Mouse (Mus musculus) hindbrain, postnatal 0 days (tissue): Measurements from ENCODE around the gene Ncl. TPM values are rescaled to one million over a fixed set of nuclear protein-coding genes. Genes with fewer than 3 reads are reported as not detected.
"Not testable (repeated sequence)": the region's sequence is repeated elsewhere in the genome, so short reads cannot be mapped to it uniquely, and the experiment has no call there.

Experiments
- ATAC-seq: fragments of 200-750 bp; cut with Nextera tagmentation; 2 replicates; pipeline ENCODE4 v1.8.0; 2017; ENCODE audit warnings: mild to moderate bottlenecking, moderate TSS enrichment, moderate library complexity
- DNase-seq: peaks from one replicate; pipeline ENCODE4 v3.0.0-alpha.2; 2015; ENCODE audit warnings: low spot score
- H3K27ac ChIP-seq: fragments of 300-500 bp; sonication (generic); 2 replicates; pipeline ENCODE4 v1.5.1; 2014; ENCODE audit warnings: mild to moderate bottlenecking
- H3K27me3 ChIP-seq: fragments of 300-500 bp; sonication (generic); 2 replicates; pipeline ENCODE4 v1.6.1; 2014; ENCODE audit warnings: low read length, mixed read lengths; ENCODE audit not compliant: insufficient read depth
- H3K36me3 ChIP-seq: fragments of 300-500 bp; sonication (generic); 2 replicates; pipeline ENCODE4 v1.6.1; 2014; ENCODE audit warnings: low read length, mixed read lengths; ENCODE audit not compliant: insufficient read depth
- H3K4me1 ChIP-seq: fragments of 300-500 bp; sonication (generic); 2 replicates; pipeline ENCODE4 v1.6.1; 2014; ENCODE audit warnings: antibody characterized with exemption, low read length, mixed read lengths; ENCODE audit not compliant: insufficient read depth
- H3K4me2 ChIP-seq: fragments of 300-500 bp; sonication (generic); 2 replicates; pipeline ENCODE4 v1.6.1; 2014; ENCODE audit warnings: low read depth, mild to moderate bottlenecking, low read length, moderate library complexity, mixed read lengths
- H3K4me3 ChIP-seq: fragments of 300-500 bp; sonication (generic); 2 replicates; pipeline ENCODE4 v1.5.1; 2014; ENCODE audit warnings: low read length
- H3K9ac ChIP-seq: fragments of 300-500 bp; sonication (generic); replicated peaks from 2 replicates; pipeline ENCODE4 v1.6.1; 2014; ENCODE audit warnings: mild to moderate bottlenecking, low read length, moderate library complexity, mixed read lengths
- H3K9me3 ChIP-seq: fragments of 300-500 bp; sonication (generic); 2 replicates; pipeline ENCODE4 v1.6.1; 2016; ENCODE audit warnings: low read length, mixed read lengths
- CTCF ChIP-seq: IDR thresholded peaks from 2 replicates; pipeline ENCODE4 v1.5.1; 2016; ENCODE audit warnings: antibody characterized with exemption, control low read depth, low read depth
- WGBS: fragments of 180-500 bp; shearing (Covaris S2); extraction: QIAGEN DNeasy Blood & Tissue Kit; methylation state at CpG from one replicate; pipeline ENCODE4 v1.1.7; 2014; 5-methylcytosine and 5-hydroxymethylcytosine counted together
- polyA plus RNA-seq: library from polyadenylated mRNA; unstranded; fragments of >200 nt; fragmentation: Nextera tagmentation; extraction: Ambion mirVana; gene quantifications from 2 replicates; pipeline ENCODE4 v1.2.1, GENCODE M21; 2015
- total RNA-seq: library from RNA; depleted of rRNA; stranded (reverse); fragments of >200 nt; gene quantifications from 2 replicates; pipeline ENCODE4 v1.2.3, GENCODE M21; 2014

Gene Ncl
- total and polyA plus RNA-seq, 2 experiments from 2014 or later: 17.2 to 203 TPM

DNA sequence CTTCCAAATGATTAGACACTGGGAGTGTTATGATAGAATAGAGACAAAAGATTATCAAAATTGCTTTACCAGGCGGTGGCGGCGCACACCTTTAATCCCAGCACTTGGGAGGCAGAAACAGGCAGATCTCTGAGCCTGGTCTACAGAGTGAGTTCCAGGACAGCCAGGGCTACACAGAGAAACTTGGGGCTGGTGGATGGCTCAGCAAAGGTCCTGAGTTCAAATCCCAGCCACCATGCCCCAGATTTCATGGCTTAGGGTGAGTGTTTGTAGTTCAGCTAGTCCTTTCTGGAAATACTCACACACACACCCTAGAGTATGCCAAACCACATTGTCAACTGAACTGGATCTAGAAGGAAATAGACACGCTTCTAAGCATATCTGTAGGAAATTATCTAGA, 14.1 kb downstream of the Ncl start:
- 92% methylated on average over 4 of the region's 4 CpGs for WGBS
- no peaks in the 10 kb centered on the region for H3K4me1 ChIP-seq
- DNase-seq (no peak), ATAC-seq (no peak)
- H3K4me2 ChIP-seq: no peak overlapping the region
- TF ChIP-seq CTCF: no peak
- H3K36me3 ChIP-seq: peaks cover 24% of the 10 kb centered on the region
- no peak overlapping the region for H3K4me3 ChIP-seq
- no peaks in the 10 kb centered on the region for H3K27me3 ChIP-seq
- no peaks in the 10 kb centered on the region for H3K9me3 ChIP-seq
- H3K9ac ChIP-seq: no peak overlapping the region
- H3K27ac ChIP-seq: no peak overlapping the region

- Histone ChIP-seq H3K36me3 (peaks cover 16% of the 10 kb centered on the region), H3K9ac (no peak overlapping the region), H3K4me1 (no peaks in the 10 kb centered on the region), H3K9me3 (no peaks in the 10 kb centered on the region), H3K27ac (no peak overlapping the region), H3K27me3 (no peaks in the 10 kb centered on the region), H3K4me3 (no peak overlapping the region), H3K4me2 (no peak overlapping the region)
- no peak for DNase-seq
- WGBS: 79% methylated on average over 4 of the region's 4 CpGs
- ATAC-seq: no peak
- no peak for TF ChIP-seq CTCF
Observed at GRCm38 (mm10) chr1:86343969-86344861, 15.0 kb downstream of the Ncl start.

GRCm38 (mm10) chr1:86343087-86343645, 16.0 kb downstream of the Ncl start:
- no peaks in the 10 kb centered on the region for H3K4me1 ChIP-seq
- TF ChIP-seq CTCF: no peak
- H3K27ac ChIP-seq: no peak overlapping the region
- H3K4me3 ChIP-seq: no peak overlapping the region
- H3K9ac ChIP-seq: no peak overlapping the region
- WGBS: 87% methylated on average over 1 of the region's 1 CpGs
- H3K36me3 ChIP-seq: peaks cover 8% of the 10 kb centered on the region; the same call in 1 of the 2 replicates
- ATAC-seq (no peak), DNase-seq (no peak)
- no peak overlapping the region for H3K4me2 ChIP-seq
- H3K9me3 ChIP-seq: no peaks in the 10 kb centered on the region
- H3K27me3 ChIP-seq: no peaks in the 10 kb centered on the region

- 94% methylated on average over 2 of the region's 2 CpGs for WGBS
- H3K36me3 ChIP-seq: no peaks in the 10 kb centered on the region
- H3K4me3 ChIP-seq: no peak overlapping the region
- TF ChIP-seq CTCF: no peak
- no peak overlapping the region for H3K4me2 ChIP-seq
- no peak for DNase-seq
- ATAC-seq: no peak
- no peaks in the 10 kb centered on the region for H3K4me1 ChIP-seq
- no peak overlapping the region for H3K9ac ChIP-seq
- no peak overlapping the region for H3K27ac ChIP-seq
- no peaks in the 10 kb centered on the region for H3K27me3 ChIP-seq
- no peaks in the 10 kb centered on the region for H3K9me3 ChIP-seq
Observed at GRCm38 (mm10) chr1:86342371-86342770, 16.8 kb downstream of the Ncl start.

DNA sequence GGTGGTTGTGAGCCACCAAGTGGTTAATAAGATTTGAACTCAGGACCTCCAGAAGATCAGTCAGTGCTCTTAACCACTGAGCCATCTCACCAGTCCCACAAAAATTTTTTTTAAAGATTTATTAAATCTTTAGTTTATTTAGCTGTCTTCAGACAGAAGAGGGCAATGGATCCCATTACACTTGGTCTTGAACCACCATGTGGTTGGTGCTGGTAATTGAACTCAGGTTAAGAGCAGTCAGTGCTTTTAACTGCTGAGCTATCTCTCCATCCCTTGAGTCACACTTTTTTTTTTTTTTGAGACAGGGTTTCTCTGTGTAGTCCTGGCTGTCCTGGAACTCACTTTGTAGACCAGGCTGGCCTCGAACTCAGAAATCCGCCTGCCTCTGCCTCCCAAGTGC, 18.1 kb downstream of the Ncl start:
- H3K36me3 ChIP-seq, H3K4me2 ChIP-seq, H3K9me3 ChIP-seq, H3K27me3 ChIP-seq, DNase-seq, H3K4me1 ChIP-seq, H3K4me3 ChIP-seq, H3K9ac ChIP-seq, ATAC-seq, H3K27ac ChIP-seq: not testable (repeated sequence)
- 0 out of 2 replicates have a peak, but pooled peaks have one; percentile 8 for TF ChIP-seq CTCF
- 86% methylated on average over 2 of the region's 2 CpGs for WGBS

GRCm38 (mm10) chr1:86339156-86339812, 19.9 kb downstream of the Ncl start:
- Histone ChIP-seq H3K27ac (no peak overlapping the region), H3K9me3 (no peaks in the 10 kb centered on the region), H3K4me2 (no peak overlapping the region), H3K36me3 (no peaks in the 10 kb centered on the region), H3K4me3 (no peak overlapping the region), H3K27me3 (no peaks in the 10 kb centered on the region), H3K4me1 (no peaks in the 10 kb centered on the region), H3K9ac (no peak overlapping the region)
- TF ChIP-seq CTCF: peak; percentile 93
- 23% methylated on average over 4 of the region's 4 CpGs for WGBS
- peak; percentile 92 for DNase-seq
- ATAC-seq: peak; percentile 71

DNA sequence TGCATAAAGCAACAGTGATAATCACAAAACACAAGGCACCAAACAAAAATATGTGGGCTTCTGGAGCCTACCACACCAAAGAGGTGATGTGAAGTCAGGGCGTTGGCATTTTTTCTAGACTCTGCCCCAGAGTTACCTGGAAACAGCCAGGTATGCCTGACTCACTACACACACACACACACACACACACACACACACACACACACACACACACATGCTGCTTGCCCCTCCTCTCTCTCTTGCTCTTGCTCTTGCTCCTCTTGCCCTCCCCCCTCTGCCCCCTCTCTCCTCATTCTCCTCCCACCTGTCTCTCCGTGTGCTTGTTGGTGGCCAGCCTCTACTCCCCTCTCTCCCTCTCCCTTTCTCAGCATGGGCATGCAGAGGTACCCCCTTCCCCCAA, 22.9 kb downstream of the Ncl start:
- Histone ChIP-seq H3K4me3 (no peak overlapping the region), H3K9ac (no peak overlapping the region), H3K27me3 (no peaks in the 10 kb centered on the region), H3K36me3 (no peaks in the 10 kb centered on the region), H3K4me1 (no peaks in the 10 kb centered on the region), H3K4me2 (no peak overlapping the region), H3K27ac (no peak overlapping the region), H3K9me3 (no peaks in the 10 kb centered on the region)
- DNase-seq (no peak), ATAC-seq (no peak)
- no peak for TF ChIP-seq CTCF
- 39% methylated on average over 2 of the region's 2 CpGs for WGBS
